Mouse (Mus musculus): ENCODE measurements at regions not wholly inside any gene's neighbourhood (a gene's known extent, or its start where the extent isn't known, plus 50 kb on each side); places are given as distances from the start of the nearest gene placed in this dataset.

DNA sequence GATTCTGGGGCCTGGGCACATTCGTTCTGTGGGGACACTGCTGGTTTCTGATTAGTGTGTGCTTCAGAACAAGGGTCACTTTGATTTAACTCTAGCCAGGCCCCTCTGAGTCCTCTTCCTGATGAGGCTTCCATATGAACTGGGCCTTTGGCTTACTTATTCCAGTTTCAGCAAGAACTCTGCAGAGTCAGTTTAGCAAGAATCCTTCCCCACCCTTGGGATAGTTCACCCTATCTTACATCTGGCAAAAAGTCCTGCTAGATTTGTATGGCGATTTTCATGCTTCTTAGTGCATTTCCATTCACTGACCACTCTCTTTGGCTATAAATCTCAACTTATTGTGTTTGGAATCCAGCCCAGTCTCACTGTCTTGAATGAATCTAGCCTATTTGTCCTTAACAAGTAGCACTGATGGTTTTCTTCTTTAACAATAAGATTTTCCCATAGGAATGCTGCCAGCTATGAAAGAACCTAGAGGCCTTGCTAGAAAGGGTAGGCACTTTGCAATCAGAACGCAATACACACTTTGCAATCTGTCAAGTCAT is 338.8 kb upstream of the Nox3 start:
- TF ChIP-seq GATA1 (IDR thresholded peaks at IDR 0.05; ENCODE audit: low read length): no peak
- TF ChIP-seq TAL1 (IDR thresholded peaks at IDR 0.05; ENCODE audit: low read length): no peak
